Mouse (Mus musculus) testis, postnatal 10 days (tissue): ENCODE results near the gene Ankrd11.

Source experiments
- DNase-seq: peaks from one replicate; pipeline ENCODE4 v3.0.0; 2021; ENCODE audit warnings: low spot score

The Ankrd11 gene

GRCm38 (mm10) chr8:122849152-122849910 lies 192.7 kb downstream of the Ankrd11 start:
- DNase-seq = no peak

- peak; percentile 72 for DNase-seq
Observed at GRCm38 (mm10) chr8:122847829-122848561, 194.1 kb downstream of the Ankrd11 start, which contains the start of gene Cdh15. Cdh15 (plus strand) TSS chr8:122847966.

- peak; percentile 80 for DNase-seq
Observed at GRCm38 (mm10) chr8:122845662-122846061, 196.4 kb downstream of the Ankrd11 start.

- no peak for DNase-seq
Observed at GRCm38 (mm10) chr8:122844161-122844560, 197.9 kb downstream of the Ankrd11 start.

GRCm38 (mm10) chr8:122836696-122837095 lies 205.4 kb downstream of the Ankrd11 start:
- DNase-seq = no peak

DNA sequence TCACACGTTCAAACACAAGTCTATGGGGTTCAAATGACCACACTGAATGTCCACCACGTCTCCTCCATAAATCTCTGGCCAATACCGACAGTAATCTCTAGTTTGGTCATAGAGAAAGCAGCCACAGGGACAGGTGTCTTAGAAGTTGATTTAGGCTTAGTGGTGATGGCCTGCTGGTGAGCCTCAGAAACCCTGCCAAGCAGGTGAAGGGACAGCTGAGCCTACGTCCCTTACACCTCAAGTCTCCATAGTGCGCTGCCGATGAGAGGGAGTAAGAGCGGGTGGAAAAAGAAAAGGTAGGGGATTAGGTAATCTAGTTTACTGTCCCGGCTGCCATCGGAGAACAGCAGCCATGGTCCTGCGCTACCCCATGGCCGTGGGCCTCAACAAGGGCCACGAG lies 205.9 kb downstream of the Ankrd11 start:
- no peak for DNase-seq

GRCm38 (mm10) chr8:122834971-122835370 lies 207.1 kb downstream of the Ankrd11 start:
- peak; percentile 86 for DNase-seq

DNA sequence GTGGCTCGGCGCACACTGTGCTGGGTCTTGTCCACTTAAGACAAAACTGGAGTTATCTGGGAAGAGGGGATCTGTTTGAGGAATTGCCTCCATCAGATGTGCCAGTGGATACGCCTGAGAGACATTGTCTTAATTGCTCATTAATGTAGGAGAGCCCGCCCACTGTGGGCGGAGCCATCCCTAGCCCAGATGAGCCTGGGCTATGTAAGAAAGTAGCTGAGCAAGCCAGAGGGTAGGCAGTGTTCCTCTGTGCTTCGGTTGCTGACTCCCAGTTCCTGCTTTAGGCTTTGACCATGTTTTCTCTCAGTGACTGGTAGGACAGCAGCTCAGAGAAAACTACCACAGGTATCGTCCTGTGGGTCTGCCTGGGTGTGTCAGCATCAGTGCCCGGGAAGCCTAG lies 207.7 kb downstream of the Ankrd11 start:
- DNase-seq = no peak
